ENCODE assay signal across 8 mouse cellular contexts in the genomic region with DNA sequence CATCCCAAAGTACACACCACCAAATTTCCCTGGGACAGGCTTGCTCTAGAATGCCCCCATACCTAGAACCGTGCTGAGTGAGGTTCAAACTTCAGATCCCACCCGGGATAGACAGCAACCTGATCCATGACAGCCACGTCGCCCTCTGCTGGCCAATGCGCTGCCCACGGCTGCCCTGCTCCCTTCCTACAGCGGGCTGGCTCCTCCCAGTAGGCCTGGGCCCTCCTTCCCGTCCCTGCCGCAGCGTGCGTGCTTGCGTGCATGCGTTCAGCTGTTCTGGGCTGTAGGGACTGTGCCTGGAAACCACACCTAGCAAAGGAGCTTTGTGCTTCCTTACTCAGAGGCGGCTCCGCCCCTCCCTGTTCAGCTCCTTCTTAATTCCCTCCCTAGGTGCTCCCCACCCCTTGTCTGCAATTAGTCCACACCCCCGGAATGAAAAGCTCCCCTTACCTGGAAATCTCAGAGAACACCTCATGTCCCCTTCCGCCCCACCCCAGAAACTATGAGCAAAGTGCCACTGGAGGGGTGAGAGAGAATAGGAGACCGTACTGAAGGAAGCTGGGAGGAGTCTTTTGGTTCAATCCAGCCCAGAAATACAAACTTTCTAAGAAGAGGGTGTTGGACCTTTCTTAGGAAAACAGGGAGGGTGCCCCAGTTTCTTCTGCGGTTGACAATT. TPM values are rescaled to one million over a fixed set of nuclear protein-coding genes. Genes with fewer than 3 reads are reported as not detected.
DNase-seq lines count a peak whose midpoint lies in the region; ATAC-seq and TF ChIP-seq lines count a peak whose summit lies in the region.

No protein-coding gene starts in this region.

- H3K27ac ChIP-seq in heart, embryonic 12.5 days (ENCODE audit: poor library complexity, severe bottlenecking), result no peak overlapping the region
- H3K27ac ChIP-seq in kidney, embryonic 16.5 days (ENCODE audit: low read length), result peak overlapping the region; percentile 60
- H3K27ac ChIP-seq in liver, adult 2 months (replicated peaks; ENCODE audit: insufficient read depth, low read depth, low read length), result peak overlapping the region; percentile 92

- peak overlapping the region; percentile 18 for H3K4me3 ChIP-seq in erythroblast, embryonic 14.5 days (replicated peaks)
- H3K4me3 ChIP-seq in heart, embryonic 12.5 days, result 0 out of 2 replicates have a peak overlapping the region, but pooled peaks have one; percentile 3
- peak overlapping the region; percentile 13; the same call in 1 of the 2 replicates for H3K4me3 ChIP-seq in kidney, embryonic 16.5 days (ENCODE audit: low read length)
- H3K4me3 ChIP-seq in liver, adult 2 months (ENCODE audit: insufficient read depth, low read depth, low read length), result peak overlapping the region; percentile 47

- H3K9ac ChIP-seq in heart, embryonic 12.5 days, result peak overlapping the region; percentile 53; the same call in 1 of the 2 replicates
- peak overlapping the region; percentile 65 for H3K9ac ChIP-seq in kidney, embryonic 16.5 days (replicated peaks; ENCODE audit: low read length)
- peak overlapping the region; percentile 68 for H3K9ac ChIP-seq in liver, adult 2 months (ENCODE audit: low read depth, low read length)

- H3K4me1 ChIP-seq in erythroblast, embryonic 14.5 days (ENCODE audit: control insufficient read depth), result peaks cover 25% of the 10 kb centered on the region
- H3K4me1 ChIP-seq in heart, embryonic 12.5 days (replicated peaks), result peaks cover 68% of the 10 kb centered on the region
- H3K4me1 ChIP-seq in kidney, embryonic 16.5 days (ENCODE audit: insufficient read depth, low read length), result peaks cover 67% of the 10 kb centered on the region
- H3K4me1 ChIP-seq in liver, adult 2 months (ENCODE audit: control insufficient read depth, insufficient read depth, low read length), result peaks cover 10% of the 10 kb centered on the region

- ATAC-seq in heart, embryonic 12.5 days (ENCODE audit: insufficient number of reproducible peaks, low FRiP score), result peak; percentile 85
- peak; percentile 90 for ATAC-seq in kidney, embryonic 16.5 days (ENCODE audit: low FRiP score, low TSS enrichment)
- ATAC-seq in monocyte, adult 5-6 weeks (replicated peaks; ENCODE audit: insufficient number of reproducible peaks, low FRiP score, low TSS enrichment, poor library complexity, severe bottlenecking), result peak; percentile 88

- peak; percentile 98 for TF ChIP-seq CTCF in liver, adult 2 months (IDR thresholded peaks at IDR 0.05; ENCODE audit: low read depth, low read length)

- H3K27me3 ChIP-seq in erythroblast, embryonic 14.5 days (ENCODE audit: control insufficient read depth), result peaks cover 28% of the 10 kb centered on the region
- H3K27me3 ChIP-seq in heart, embryonic 12.5 days (replicated peaks), result no peaks in the 10 kb centered on the region
- no peaks in the 10 kb centered on the region for H3K27me3 ChIP-seq in kidney, embryonic 16.5 days (ENCODE audit: insufficient read depth, low read length)
- H3K27me3 ChIP-seq in liver, adult 2 months (ENCODE audit: control insufficient read depth, insufficient read depth, low read length), result no peaks in the 10 kb centered on the region

- H3K36me3 ChIP-seq in erythroblast, embryonic 14.5 days (ENCODE audit: control insufficient read depth), result no peaks in the 10 kb centered on the region
- H3K36me3 ChIP-seq in heart, embryonic 12.5 days, result no peaks in the 10 kb centered on the region
- H3K36me3 ChIP-seq in kidney, embryonic 16.5 days (ENCODE audit: insufficient read depth, low read length), result no peaks in the 10 kb centered on the region
- no peaks in the 10 kb centered on the region for H3K36me3 ChIP-seq in liver, adult 2 months (ENCODE audit: control insufficient read depth, insufficient read depth, low read length)

- H3K4me2 ChIP-seq in heart, embryonic 12.5 days, result peak overlapping the region; percentile 58
- peak overlapping the region; percentile 50 for H3K4me2 ChIP-seq in kidney, embryonic 16.5 days (replicated peaks; ENCODE audit: low read depth, low read length)

- DNase-seq in CD4-positive helper T cell, adult 2 months (ENCODE audit: low read depth, low spot score), result peak; percentile 92
- DNase-seq in brain, embryonic 18.5 days (ENCODE audit: low read depth, low spot score), result peak; percentile 63
- DNase-seq in liver, adult 2 months (ENCODE audit: extremely low read depth, low read depth, low spot score), result peak; percentile 86
- DNase-seq in spleen, postnatal 36 days (ENCODE audit: low spot score in 2 of 2), result peak; percentile 91 to 92

- WGBS in heart, embryonic 12.5 days, result 11% methylated on average over 19 of the region's 19 CpGs
- WGBS in kidney, embryonic 16.5 days, result 11% methylated on average over 19 of the region's 19 CpGs
- WGBS in liver, adult 2 months, result 12% methylated on average over 19 of the region's 19 CpGs

- H3K9me3 ChIP-seq in erythroblast, embryonic 14.5 days (ENCODE audit: control insufficient read depth, low read length), result no peaks in the 10 kb centered on the region
- H3K9me3 ChIP-seq in heart, embryonic 12.5 days (replicated peaks), result no peaks in the 10 kb centered on the region
- H3K9me3 ChIP-seq in kidney, embryonic 16.5 days (ENCODE audit: low read length), result no peaks in the 10 kb centered on the region

- no peaks in the 10 kb centered on the region; the same call in 1 of the 2 replicates for H3K79me2 ChIP-seq in liver, adult 2 months (ENCODE audit: control insufficient read depth, insufficient read depth, low read length)

- TF ChIP-seq POLR2A in liver, adult 2 months (IDR thresholded peaks at IDR 0.05; ENCODE audit: extremely low read depth, insufficient read depth, low read length), result peak; percentile 77

RNA-seq across cellular contexts. Expression of a gene that starts 17.2 kb away (rescaled TPM):
- 0.15 TPM in 1 of 2 replicates, not detected in the other for polyA plus RNA-seq in erythroblast, embryonic 14.5 days (2012)
- polyA plus RNA-seq in heart, embryonic 12.5 days (2016; fragmentation: Nextera tagmentation; extraction: Ambion mirVana), result 3.1 and 3.6 TPM in 2 replicates
- 20.6 and 24.4 TPM in 2 replicates for polyA plus RNA-seq in kidney, embryonic 16.5 days (2015; fragmentation: Nextera tagmentation; extraction: Ambion mirVana)
- total RNA-seq in liver, adult 2 months (2014; rRNA removed), result 3.0 and 4.4 TPM in 2 replicates
- polyA plus RNA-seq in liver, adult 2 months (2012; rRNA removed), result 2.3 and 4.0 TPM in 2 replicates
- total RNA-seq in monocyte, adult 5-6 weeks (2017), result 8.5 to 20.0 TPM (median 11.2 TPM) in 3 replicates

RNA-seq across cellular contexts. Expression of a gene that starts 28.3 kb away (rescaled TPM):
- polyA plus RNA-seq in erythroblast, embryonic 14.5 days (2012), result 0.02 and 0.03 TPM in 2 replicates
- 6.8 TPM in 2 replicates for polyA plus RNA-seq in heart, embryonic 12.5 days (2016; fragmentation: Nextera tagmentation; extraction: Ambion mirVana)
- 7.4 and 8.8 TPM in 2 replicates for polyA plus RNA-seq in kidney, embryonic 16.5 days (2015; fragmentation: Nextera tagmentation; extraction: Ambion mirVana)
- 4.5 and 5.0 TPM in 2 replicates for total RNA-seq in liver, adult 2 months (2014; rRNA removed)
- polyA plus RNA-seq in liver, adult 2 months (2012; rRNA removed), result 9.4 and 9.6 TPM in 2 replicates
- 14.2 to 16.4 TPM (median 14.2 TPM) in 3 replicates for total RNA-seq in monocyte, adult 5-6 weeks (2017)

RNA-seq across cellular contexts. Expression of a gene that starts 30.0 kb away (rescaled TPM):
- polyA plus RNA-seq in erythroblast, embryonic 14.5 days (2012), result not detected in 2 replicates
- polyA plus RNA-seq in heart, embryonic 12.5 days (2016; fragmentation: Nextera tagmentation; extraction: Ambion mirVana), result not detected in 2 replicates
- not detected in 2 replicates for polyA plus RNA-seq in kidney, embryonic 16.5 days (2015; fragmentation: Nextera tagmentation; extraction: Ambion mirVana)
- total RNA-seq in liver, adult 2 months (2014; rRNA removed), result not detected in 2 replicates
- polyA plus RNA-seq in liver, adult 2 months (2012; rRNA removed), result not detected in 2 replicates
- total RNA-seq in monocyte, adult 5-6 weeks (2017), result not detected in 3 replicates
